Mouse (Mus musculus) MEL (cell line): ENCODE data around the gene Gm8909. TPM values are rescaled to one million over a fixed set of nuclear protein-coding genes. Genes with fewer than 3 reads are reported as not detected.

Experiments
- DNase-seq: peaks from one replicate; pipeline ENCODE4 v3.0.0; 2011; ENCODE audit warnings: low read depth, low spot score
- H3K27ac ChIP-seq: 2 replicates; pipeline ENCODE4 v1.5.1; 2012; ENCODE audit warnings: low read depth, mild to moderate bottlenecking, control low read depth, low read length, moderate library complexity; ENCODE audit not compliant: control insufficient read depth
- H3K27me3 ChIP-seq, 2 experiments: fragments of 150-350 bp in 1 of 2; sonication (generic) in 1 of 2; 2 replicates each; pipeline ENCODE4 v1.6.1; 2012; ENCODE audit warnings: low read length in 2 of 2, mild to moderate bottlenecking in 2 of 2, improper control_type of control experiment in 1 of 2, moderate library complexity in 1 of 2; ENCODE audit not compliant: insufficient read depth in 2 of 2, control insufficient read depth in 1 of 2
- H3K36me3 ChIP-seq, 2 experiments: 2 replicates each; pipeline ENCODE4 v1.6.1; 2012 to 2014; ENCODE audit warnings: low read length in 2 of 2, improper control_type of control experiment in 1 of 2, inconsistent platforms in 1 of 2, mild to moderate bottlenecking in 1 of 2; ENCODE audit not compliant: insufficient read depth in 2 of 2, control insufficient read depth in 1 of 2
- H3K4me1 ChIP-seq, 2 experiments: fragments of 150-350 bp in 1 of 2; sonication (generic) in 1 of 2; 2 replicates each; pipeline ENCODE4 v1.6.1; 2012; ENCODE audit warnings: low read length in 2 of 2, improper control_type of control experiment in 1 of 2, mild to moderate bottlenecking in 1 of 2; ENCODE audit not compliant: insufficient read depth in 2 of 2, control insufficient read depth in 1 of 2
- H3K4me3 ChIP-seq, 2 experiments: fragments of 150-350 bp in 1 of 2; sonication (generic) in 1 of 2; 2 replicates each; pipeline ENCODE4 v1.5.1; 2012; ENCODE audit warnings: low read depth in 2 of 2, low read length in 2 of 2, mild to moderate bottlenecking in 2 of 2, moderate library complexity in 2 of 2, control low read depth in 1 of 2, improper control_type of control experiment in 1 of 2; ENCODE audit not compliant: control insufficient read depth in 1 of 2, insufficient read depth in 1 of 2
- H3K79me2 ChIP-seq: 2 replicates; pipeline ENCODE4 v1.6.1; 2012; ENCODE audit warnings: mild to moderate bottlenecking, low read length, moderate library complexity; ENCODE audit not compliant: control insufficient read depth, poor library complexity, insufficient read depth
- H3K9ac ChIP-seq: 2 replicates; pipeline ENCODE4 v1.6.1; 2012; ENCODE audit warnings: low read depth, mild to moderate bottlenecking, control low read depth, low read length, moderate library complexity; ENCODE audit not compliant: control insufficient read depth, poor library complexity, severe bottlenecking
- H3K9me3 ChIP-seq: fragments of 150-350 bp; sonication (generic); replicated peaks from 2 replicates; pipeline ENCODE4 v1.6.1; 2012; ENCODE audit warnings: mild to moderate bottlenecking, low read length, improper control_type of control experiment, moderate library complexity; ENCODE audit not compliant: insufficient read depth
- BHLHE40 ChIP-seq: IDR thresholded peaks from 2 replicates; pipeline ENCODE4 v1.6.1; 2012; ENCODE audit warnings: low read depth, mild to moderate bottlenecking, inconsistent platforms, low read length, improper control_type of control experiment, borderline replicate concordance
- CTCF ChIP-seq, 3 experiments: IDR thresholded peaks in 2 of 3; conservative IDR thresholded peaks in 1 of 3; 2 replicates each; pipeline ENCODE4 v1.5.1; 2011 to 2012; ENCODE audit warnings: low read length in 3 of 3, low read depth in 2 of 3, mild to moderate bottlenecking in 2 of 3, improper control_type of control experiment in 1 of 3, inconsistent platforms in 1 of 3, mixed read lengths in 1 of 3, moderate library complexity in 1 of 3; ENCODE audit not compliant: control insufficient read depth in 1 of 3, insufficient read depth in 1 of 3, poor library complexity in 1 of 3, severe bottlenecking in 1 of 3
- E2F4 ChIP-seq: IDR thresholded peaks from 2 replicates; pipeline ENCODE4 v1.6.1; 2011; ENCODE audit warnings: low read depth, low read length, improper control_type of control experiment, borderline replicate concordance
- ELF1 ChIP-seq: IDR thresholded peaks from 2 replicates; pipeline ENCODE4 v1.6.1; 2014; ENCODE audit warnings: low read depth, mild to moderate bottlenecking, inconsistent platforms, low read length, improper control_type of control experiment, moderate library complexity
- ETS1 ChIP-seq: IDR thresholded peaks from 2 replicates; pipeline ENCODE4 v1.6.1; 2012; ENCODE audit warnings: low read depth, mild to moderate bottlenecking, inconsistent platforms, low read length, improper control_type of control experiment, moderate library complexity
- HCFC1 ChIP-seq: IDR thresholded peaks from 2 replicates; pipeline ENCODE4 v1.6.1; 2012; ENCODE audit warnings: low read depth, mild to moderate bottlenecking, inconsistent platforms, low read length, improper control_type of control experiment, moderate library complexity
- JUND ChIP-seq: IDR thresholded peaks from 2 replicates; pipeline ENCODE4 v1.6.1; 2011; ENCODE audit warnings: low read depth, mild to moderate bottlenecking, improper control_type of control experiment, low read length
- MYC ChIP-seq: IDR thresholded peaks from 2 replicates; pipeline ENCODE4 v1.6.1; 2011; ENCODE audit warnings: low read depth, mild to moderate bottlenecking, low read length, improper control_type of control experiment, moderate library complexity
- NELFE ChIP-seq: IDR thresholded peaks from 2 replicates; pipeline ENCODE4 v1.6.1; 2011; ENCODE audit warnings: low read depth, low read length, improper control_type of control experiment
- NRF1 ChIP-seq: IDR thresholded peaks from 2 replicates; pipeline ENCODE4 v1.6.1; 2014; ENCODE audit warnings: low read depth, mild to moderate bottlenecking, inconsistent platforms, low read length, improper control_type of control experiment, moderate library complexity; ENCODE audit not compliant: poor library complexity, insufficient read depth, severe bottlenecking
- RAD21 ChIP-seq: IDR thresholded peaks from 2 replicates; pipeline ENCODE4 v1.6.1; 2011; ENCODE audit warnings: mild to moderate bottlenecking, low read depth, low read length, improper control_type of control experiment
- RCOR1 ChIP-seq: IDR thresholded peaks from 2 replicates; pipeline ENCODE4 v1.6.1; 2012; ENCODE audit warnings: low read depth, mild to moderate bottlenecking, inconsistent platforms, low read length, improper control_type of control experiment
- SMC3 ChIP-seq: IDR thresholded peaks from 2 replicates; pipeline ENCODE4 v1.6.1; 2011; ENCODE audit warnings: low read depth, low read length, improper control_type of control experiment
- UBTF ChIP-seq: IDR thresholded peaks from 2 replicates; pipeline ENCODE4 v1.6.1; 2012; ENCODE audit warnings: low read depth, mild to moderate bottlenecking, inconsistent platforms, low read length, improper control_type of control experiment, moderate library complexity, borderline replicate concordance; ENCODE audit not compliant: insufficient read depth
- USF1 ChIP-seq: IDR thresholded peaks from 2 replicates; pipeline ENCODE4 v1.6.1; 2014; ENCODE audit warnings: low read depth, mild to moderate bottlenecking, inconsistent platforms, low read length, improper control_type of control experiment, moderate library complexity
- ZKSCAN1 ChIP-seq: IDR thresholded peaks from 2 replicates; pipeline ENCODE4 v1.6.1; 2012; ENCODE audit warnings: low read depth, mild to moderate bottlenecking, inconsistent platforms, low read length, improper control_type of control experiment, moderate library complexity
- ZMIZ1 ChIP-seq: IDR thresholded peaks from 2 replicates; pipeline ENCODE4 v1.6.1; 2012; ENCODE audit warnings: low read depth, mild to moderate bottlenecking, inconsistent platforms, low read length, improper control_type of control experiment, moderate library complexity
- polyA plus RNA-seq, 2 experiments: library from polyadenylated mRNA; stranded (reverse) in 1 of 2; unstranded in 1 of 2; fragments of >175 nt in 1 of 2; fragments of >200 nt in 1 of 2; gene quantifications; 2 replicates each; pipeline versions ENCODE4 v1.2.1 to v1.2.4; 2012; ENCODE audit warnings: low replicate concordance in 2 of 2, low read depth in 1 of 2; ENCODE audit not compliant: insufficient read length in 2 of 2, insufficient read depth in 1 of 2, missing spikeins in 1 of 2
- total RNA-seq: library from RNA; depleted of rRNA; stranded (reverse); fragments of 300-350 nt; gene quantifications from 2 replicates; pipeline ENCODE4 v1.2.3, GENCODE M21; 2012

Gene Gm8909
- total and polyA plus RNA-seq, 3 experiments = 3.0 TPM; not detected in 2

DNA sequence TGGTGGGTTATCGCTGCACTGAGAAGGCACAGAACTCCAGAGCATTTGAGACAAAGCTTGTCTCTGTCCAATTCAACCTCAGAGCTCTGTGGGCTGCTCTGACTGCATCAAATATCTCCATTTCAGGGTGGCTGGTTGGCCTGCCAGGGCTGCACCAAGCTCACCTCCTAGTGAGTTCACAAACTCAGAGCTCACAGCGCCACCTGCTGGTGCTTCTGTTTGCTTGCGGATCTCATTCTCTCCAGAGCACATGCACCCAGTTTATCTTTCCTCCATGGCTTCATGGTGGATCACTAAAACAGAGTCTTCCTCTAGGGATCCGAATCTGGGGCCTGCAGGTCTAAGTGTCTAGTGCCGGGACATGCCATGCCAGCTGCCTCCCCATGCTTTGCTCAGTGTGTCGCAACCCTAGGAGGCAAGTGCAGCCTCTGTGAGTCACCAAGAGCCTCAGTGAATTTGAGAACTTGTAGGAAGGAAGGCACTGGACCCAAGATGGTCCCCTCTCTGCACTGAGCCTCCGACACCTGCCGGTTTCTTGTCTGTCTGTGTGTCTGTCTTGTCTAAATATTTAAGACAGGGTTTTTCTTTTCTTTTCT lies 25.3 kb upstream of the Gm8909 start (continued):
- no peak for TF ChIP-seq BHLHE40
- peak; percentile 81 for TF ChIP-seq SMC3
- no peak for TF ChIP-seq ZMIZ1

DNA sequence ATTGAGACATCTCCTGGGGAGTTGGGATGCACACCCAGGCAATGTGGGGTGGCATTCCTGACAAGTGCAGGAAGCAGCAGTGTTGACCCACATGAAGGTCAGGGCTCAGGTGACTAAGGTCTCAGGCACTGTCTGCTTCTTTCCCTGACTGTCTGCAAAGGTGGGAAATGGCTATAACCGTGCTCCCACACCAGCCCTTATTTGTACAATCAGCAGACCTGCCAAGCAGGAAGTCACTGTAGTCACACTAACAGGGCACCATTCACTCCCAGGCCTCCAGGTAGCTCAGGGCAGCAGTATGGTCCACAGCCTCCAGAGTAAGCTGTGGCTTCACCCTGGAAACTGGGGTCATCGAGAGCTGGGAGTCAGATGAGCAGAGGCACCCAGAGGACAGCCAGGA lies 24.0 kb upstream of the Gm8909 start:
- DNase-seq = no peak
- H3K9ac ChIP-seq = no peak overlapping the region
- peaks cover 6 to 15% of the 10 kb centered on the region in 2 experiments for H3K27me3 ChIP-seq
- H3K36me3 ChIP-seq = no peaks in the 10 kb centered on the region
- TF ChIP-seq RAD21 (no peak), ETS1 (no peak), BHLHE40 (no peak), CTCF (IDR thresholded peaks at IDR 0.05 in 2 of 3, conservative IDR thresholded peaks at IDR 0.05 in 1 of 3; ENCODE audit: control insufficient read depth in 1 of 3, insufficient read depth in 1 of 3, low read depth in 2 of 3, low read length in 3 of 3, poor library complexity in 1 of 3, severe bottlenecking in 1 of 3) (no peak), UBTF (no peak), USF1 (no peak), JUND (no peak)
- TF ChIP-seq, all 39 proteins: peak for 0
- H3K4me3 ChIP-seq = no peak overlapping the region
- no peaks in the 10 kb centered on the region for H3K4me1 ChIP-seq
- H3K27ac ChIP-seq = no peak overlapping the region
- no peaks in the 10 kb centered on the region for H3K79me2 ChIP-seq
- no peaks in the 10 kb centered on the region for H3K9me3 ChIP-seq

DNA sequence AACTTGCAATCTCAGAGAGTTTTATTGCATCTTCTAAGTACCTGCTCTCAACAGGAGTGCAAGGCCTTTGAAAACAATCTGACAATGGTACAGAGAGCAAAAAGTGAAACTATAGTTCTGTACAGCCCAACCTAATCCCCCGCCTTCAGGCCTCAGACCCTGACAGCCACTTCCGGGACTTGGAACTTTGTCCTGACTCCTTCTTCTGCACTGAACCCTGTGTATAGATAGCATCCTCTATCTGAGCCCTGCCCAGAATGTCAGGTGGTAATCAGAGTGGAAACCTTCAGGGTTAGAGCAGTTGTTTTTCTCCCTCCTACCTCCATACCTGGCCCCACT lies 21.8 kb upstream of the Gm8909 start, which contains the start of gene H2-T3:
H2-T3 (minus strand) TSS at position 119 of the 339 bp plus-strand sequence.
- no peak for DNase-seq
- Histone ChIP-seq H3K4me1 (no peaks in the 10 kb centered on the region), H3K9me3 (no peaks in the 10 kb centered on the region), H3K27ac (no peak within 1 kb of the TSS), H3K79me2 (no peaks in the 10 kb centered on the region), H3K4me3 (no peak within 1 kb of the TSS), H3K27me3 (peaks cover 8 to 16% of the 10 kb centered on the region in 2 experiments), H3K36me3 (no peaks in the 10 kb centered on the region), H3K9ac (no peak within 1 kb of the TSS)
- no peak for TF ChIP-seq ELF1
- TF ChIP-seq NRF1 = no peak
- no peak for TF ChIP-seq ZKSCAN1
- TF ChIP-seq CTCF (IDR thresholded peaks at IDR 0.05 in 2 of 3, conservative IDR thresholded peaks at IDR 0.05 in 1 of 3; ENCODE audit: control insufficient read depth in 1 of 3, insufficient read depth in 1 of 3, low read depth in 2 of 3, low read length in 3 of 3, poor library complexity in 1 of 3, severe bottlenecking in 1 of 3) = no peak
- TF ChIP-seq RCOR1 = no peak
- no peak for TF ChIP-seq NELFE
- no peak for TF ChIP-seq HCFC1
- TF ChIP-seq E2F4 = no peak
- TF ChIP-seq MYC = no peak
